Mouse (Mus musculus) heart, embryonic 14.5 days (tissue): ENCODE measurements around the gene Fgf16. TPM values are rescaled to one million over a fixed set of nuclear protein-coding genes. Genes with fewer than 3 reads are reported as not detected.

ENCODE experiments used
- ATAC-seq: fragments of 200-750 bp; cut with Nextera tagmentation; 2 replicates; pipeline ENCODE4 v1.8.0; 2017; ENCODE audit warnings: low read depth, moderate TSS enrichment; ENCODE audit not compliant: insufficient number of reproducible peaks, insufficient read depth, low FRiP score
- H3K27ac ChIP-seq, 2 experiments: fragments of 200-500 bp in 1 of 2; fragments of 300-500 bp in 1 of 2; sonication (generic) in 1 of 2; replicated peaks in 1 of 2; 2 replicates each; pipeline ENCODE4 v1.5.1; 2012 to 2014; ENCODE audit warnings: low read depth in 2 of 2, low read length in 2 of 2, control low read depth in 1 of 2, mild to moderate bottlenecking in 1 of 2, mixed read lengths in 1 of 2; ENCODE audit not compliant: control insufficient read depth in 1 of 2, insufficient read depth in 1 of 2
- H3K27me3 ChIP-seq: fragments of 300-500 bp; sonication (generic); 2 replicates; pipeline ENCODE4 v1.6.1; 2014; ENCODE audit warnings: mild to moderate bottlenecking, low read length, control low read depth; ENCODE audit not compliant: control insufficient read depth, insufficient read depth
- H3K36me3 ChIP-seq: fragments of 300-500 bp; sonication (generic); 2 replicates; pipeline ENCODE4 v1.6.1; 2014; ENCODE audit warnings: mild to moderate bottlenecking, control low read depth, low read length, mixed read lengths; ENCODE audit not compliant: control insufficient read depth, insufficient read depth
- H3K4me1 ChIP-seq, 2 experiments: fragments of 200-500 bp in 1 of 2; fragments of 300-500 bp in 1 of 2; sonication (generic) in 1 of 2; 2 replicates each; pipeline ENCODE4 v1.6.1; 2012 to 2014; ENCODE audit warnings: low read length in 2 of 2, control low read depth in 1 of 2, mixed read lengths in 1 of 2; ENCODE audit not compliant: control insufficient read depth in 2 of 2, insufficient read depth in 2 of 2
- H3K4me2 ChIP-seq: fragments of 300-500 bp; sonication (generic); 2 replicates; pipeline ENCODE4 v1.6.1; 2014; ENCODE audit warnings: mild to moderate bottlenecking, low read length
- H3K4me3 ChIP-seq, 2 experiments: fragments of 200-500 bp in 1 of 2; fragments of 300-500 bp in 1 of 2; sonication (generic) in 1 of 2; 2 replicates each; pipeline ENCODE4 v1.5.1; 2012 to 2014; ENCODE audit warnings: low read length in 2 of 2, mild to moderate bottlenecking in 2 of 2, control low read depth in 1 of 2, low read depth in 1 of 2, moderate library complexity in 1 of 2; ENCODE audit not compliant: control insufficient read depth in 1 of 2, insufficient read depth in 1 of 2
- H3K9ac ChIP-seq: fragments of 300-500 bp; sonication (generic); 2 replicates; pipeline ENCODE4 v1.6.1; 2014; ENCODE audit warnings: mild to moderate bottlenecking, low read length
- H3K9me3 ChIP-seq: fragments of 300-500 bp; sonication (generic); 2 replicates; pipeline ENCODE4 v1.6.1; 2016; ENCODE audit warnings: low read length, control low read depth; ENCODE audit not compliant: control insufficient read depth
- WGBS: fragments of 180-500 bp; shearing (Covaris S2); extraction: QIAGEN DNeasy Blood & Tissue Kit; methylation state at CpG from one replicate; pipeline ENCODE4 v1.1.7; 2014; 5-methylcytosine and 5-hydroxymethylcytosine counted together
- polyA plus RNA-seq: library from polyadenylated mRNA; unstranded; fragments of >200 nt; fragmentation: Nextera tagmentation; extraction: Ambion mirVana; gene quantifications from 2 replicates; pipeline ENCODE4 v1.2.1, GENCODE M21; 2014

The Fgf16 gene
- polyA plus RNA-seq, 1 experiment from 2014 or later, result 0.12 TPM

DNA sequence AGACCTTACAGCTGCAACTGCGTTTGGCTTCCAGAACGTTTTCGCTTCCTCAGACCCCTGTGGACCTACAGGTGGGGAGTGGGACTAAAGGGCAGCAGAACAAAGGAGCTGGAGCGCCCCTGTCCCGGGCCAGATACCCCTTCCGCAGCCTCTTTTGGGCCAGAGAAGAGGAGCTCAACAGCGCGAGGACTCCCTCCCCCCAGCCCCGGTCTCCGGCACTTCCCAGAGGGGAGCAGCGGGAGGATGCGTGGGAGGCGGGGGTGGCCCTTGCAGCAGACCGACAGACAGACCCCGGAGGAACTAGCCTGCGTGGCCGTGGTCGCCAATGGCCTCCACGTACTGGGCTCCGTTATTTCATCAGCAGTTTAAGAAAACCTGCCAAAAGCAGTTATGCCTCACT, 467 bp upstream of the Fgf16 start:
- H3K27me3 ChIP-seq, result peaks cover 22% of the 10 kb centered on the region
- no peaks in the 10 kb centered on the region for H3K36me3 ChIP-seq
- peaks cover 0 to 5% of the 10 kb centered on the region in 2 experiments; a peak in 2 of 4 replicates for H3K4me1 ChIP-seq
- H3K9ac ChIP-seq, result peak overlapping the region; percentile 50; the same call in 1 of the 2 replicates
- H3K4me3 ChIP-seq, result peak overlapping the region; percentile 45 to 54
- ATAC-seq, result no peak
- H3K4me2 ChIP-seq, result peak overlapping the region; percentile 72
- 13% methylated on average over 20 of the region's 20 CpGs for WGBS
- H3K9me3 ChIP-seq, result no peaks in the 10 kb centered on the region
- no peak overlapping the region for H3K27ac ChIP-seq

DNA sequence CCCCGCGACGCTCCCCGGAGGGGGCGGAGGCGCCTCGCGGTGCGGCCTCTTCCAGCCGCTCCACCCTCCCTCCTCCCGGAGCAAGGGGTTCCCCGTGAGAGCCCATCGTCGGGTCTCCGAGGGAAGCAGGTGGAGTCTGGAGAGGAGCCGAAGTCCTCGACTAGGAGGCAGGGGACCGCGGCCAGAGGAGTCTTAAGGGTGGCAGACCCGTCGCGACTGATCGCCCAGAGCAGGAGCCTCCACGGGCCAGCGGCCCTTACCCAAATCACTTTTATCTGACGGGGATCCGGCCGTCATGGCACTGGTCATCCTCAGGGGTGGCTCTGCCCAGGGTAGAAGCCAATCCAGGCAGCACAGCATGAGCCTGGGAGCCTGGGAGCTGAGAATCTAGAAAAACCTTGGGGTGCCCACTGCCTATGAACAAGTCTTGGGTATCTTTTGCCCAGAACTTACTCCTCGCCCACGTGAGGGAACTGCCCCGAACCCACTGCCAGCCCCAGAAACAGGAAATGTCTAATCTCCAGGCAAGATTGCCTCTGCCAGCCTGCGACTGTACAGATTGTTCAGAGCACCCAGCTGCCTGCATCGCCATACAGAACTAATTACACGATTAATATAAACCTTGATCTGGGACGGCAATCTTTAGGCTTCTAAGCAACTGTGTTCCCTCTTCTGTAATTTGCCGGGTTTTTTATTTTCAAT, 1.1 kb downstream of the Fgf16 start:
- peaks cover 22% of the 10 kb centered on the region for H3K27me3 ChIP-seq
- peak overlapping the region; percentile 55; the same call in 1 of the 2 replicates for H3K9ac ChIP-seq
- ATAC-seq, result no peak
- peak overlapping the region; percentile 72 for H3K4me2 ChIP-seq
- no peaks in the 10 kb centered on the region for H3K9me3 ChIP-seq
- peak overlapping the region; percentile 45 to 54 for H3K4me3 ChIP-seq
- no peaks in the 10 kb centered on the region for H3K36me3 ChIP-seq
- WGBS, result 23% methylated on average over 31 of the region's 36 CpGs
- H3K4me1 ChIP-seq, result peaks cover 0 to 5% of the 10 kb centered on the region in 2 experiments; a peak in 2 of 4 replicates
- H3K27ac ChIP-seq, result no peak overlapping the region

- Histone ChIP-seq H3K27ac (no peak overlapping the region), H3K36me3 (no peaks in the 10 kb centered on the region), H3K4me1 (peaks cover 0 to 5% of the 10 kb centered on the region in 2 experiments; a peak in 2 of 4 replicates), H3K9ac (no peak overlapping the region), H3K9me3 (no peaks in the 10 kb centered on the region), H3K4me3 (no peak overlapping the region), H3K4me2 (no peak overlapping the region), H3K27me3 (peaks cover 22% of the 10 kb centered on the region)
- no peak for ATAC-seq
- 54% methylated on average over 6 of the region's 6 CpGs for WGBS
Measured at GRCm38 (mm10) chrX:105766013-105766412, 1.9 kb downstream of the Fgf16 start.

DNA sequence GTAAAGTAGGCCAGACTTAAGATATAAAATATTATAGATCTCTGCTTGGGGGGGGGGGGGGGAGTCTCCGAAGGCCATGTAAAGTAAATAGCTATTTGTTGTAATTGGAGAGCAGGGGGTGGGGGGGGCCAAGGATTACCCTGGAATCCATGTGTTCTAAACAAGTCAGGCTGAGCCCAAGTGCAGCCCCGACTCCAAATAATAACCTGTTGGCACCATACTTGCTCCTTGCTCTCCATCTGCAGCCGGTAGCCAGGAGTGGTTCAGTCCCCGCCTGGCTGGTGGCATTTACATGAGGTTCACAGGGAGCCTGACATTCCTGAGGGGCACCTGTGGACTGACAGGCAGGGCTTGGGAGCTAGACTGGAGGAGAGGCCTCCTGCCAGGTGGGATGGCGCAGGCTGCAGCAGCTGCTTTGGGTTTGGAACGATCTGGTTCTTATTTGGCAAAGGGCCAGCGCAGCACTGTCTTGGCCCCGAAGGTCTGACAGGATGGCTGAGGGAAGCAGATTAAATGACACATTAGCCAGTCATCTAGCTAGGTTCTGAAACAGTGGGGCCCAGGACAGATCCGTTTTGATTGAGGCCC, 3.2 kb downstream of the Fgf16 start:
- Histone ChIP-seq H3K4me2 (no peak overlapping the region), H3K4me1 (peaks cover 0 to 5% of the 10 kb centered on the region in 2 experiments; a peak in 2 of 4 replicates), H3K9ac (no peak overlapping the region), H3K27me3 (peaks cover 21% of the 10 kb centered on the region), H3K27ac (no peak overlapping the region), H3K9me3 (no peaks in the 10 kb centered on the region), H3K36me3 (no peaks in the 10 kb centered on the region), H3K4me3 (no peak overlapping the region)
- ATAC-seq, result no peak
- 38% methylated on average over 9 of the region's 9 CpGs for WGBS

DNA sequence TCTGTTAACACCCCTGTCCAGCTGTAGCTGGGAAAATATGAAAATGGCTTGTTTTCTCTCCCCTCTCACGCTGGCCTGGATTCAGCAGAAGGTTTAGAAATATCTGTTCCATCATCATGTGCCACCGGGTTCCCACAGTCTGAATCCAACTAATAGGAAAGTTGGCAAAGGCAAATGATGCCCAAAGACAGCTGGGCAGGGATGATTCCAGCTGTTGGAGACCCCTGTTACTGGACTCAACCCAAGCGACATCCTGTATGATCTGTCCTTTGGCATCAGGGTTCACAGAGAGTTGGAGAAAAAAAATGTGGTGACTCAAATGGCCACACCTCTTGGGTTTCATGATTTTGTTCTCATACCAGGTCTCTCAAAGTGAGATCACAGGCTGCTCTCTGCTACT, 3.9 kb downstream of the Fgf16 start:
- peaks cover 0 to 5% of the 10 kb centered on the region in 2 experiments; a peak in 2 of 4 replicates for H3K4me1 ChIP-seq
- 69% methylated on average over 3 of the region's 3 CpGs for WGBS
- ATAC-seq, result no peak
- no peaks in the 10 kb centered on the region for H3K36me3 ChIP-seq
- H3K9ac ChIP-seq, result no peak overlapping the region
- H3K9me3 ChIP-seq, result no peaks in the 10 kb centered on the region
- no peak overlapping the region for H3K4me3 ChIP-seq
- H3K4me2 ChIP-seq, result no peak overlapping the region
- H3K27me3 ChIP-seq, result peaks cover 15% of the 10 kb centered on the region
- H3K27ac ChIP-seq, result no peak overlapping the region

DNA sequence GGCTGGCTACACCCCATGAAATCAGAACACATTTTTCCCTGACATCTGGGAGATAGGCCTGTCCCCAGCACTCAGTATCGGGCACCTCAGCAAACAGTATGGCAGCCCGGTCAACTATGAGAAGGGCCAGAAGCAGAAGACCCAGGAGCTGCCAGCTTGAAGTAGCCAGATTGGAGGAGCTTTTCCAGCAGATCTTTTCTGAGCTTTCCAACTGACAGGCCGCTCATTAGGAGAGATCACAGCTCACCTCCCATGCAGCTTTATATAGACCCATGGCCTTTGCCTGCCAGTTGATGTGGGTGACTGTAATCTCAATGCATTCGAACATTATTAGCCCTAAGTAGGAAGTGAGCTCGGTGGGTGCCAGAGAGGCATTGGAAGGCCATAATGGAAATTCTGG, 9.2 kb downstream of the Fgf16 start:
- 56% methylated on average over 5 of the region's 5 CpGs for WGBS
- H3K27ac ChIP-seq, result peak overlapping the region; percentile 22 to 28; a peak in 2 of 4 replicates

DNA sequence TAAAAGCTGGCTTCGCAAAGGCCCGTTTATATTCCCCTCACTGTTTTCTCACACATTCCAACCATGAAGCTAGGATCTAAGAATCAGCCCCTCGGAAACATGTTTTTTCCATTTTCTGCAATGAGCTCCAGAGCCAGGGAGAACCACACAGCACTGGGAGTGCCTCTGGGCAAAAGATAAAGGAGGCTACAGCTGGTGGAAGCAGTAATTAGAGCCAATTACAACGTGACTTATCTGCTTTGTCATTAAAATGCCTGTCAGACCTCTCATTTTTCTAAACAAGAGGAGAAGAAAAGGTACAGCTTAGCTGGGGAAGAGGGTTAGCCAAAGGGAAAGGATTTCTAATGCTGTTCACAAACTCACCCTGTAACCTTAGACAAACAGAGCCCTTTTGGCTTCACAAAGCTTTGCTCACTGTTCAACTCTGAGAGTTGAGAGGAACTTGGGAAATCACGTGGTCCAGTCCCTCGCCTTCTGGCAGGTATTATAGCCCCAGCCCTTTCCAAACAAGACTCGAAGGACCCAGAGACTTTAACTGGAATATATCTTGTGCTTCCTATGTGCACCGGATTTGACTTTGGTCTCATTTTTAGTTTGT, 30.8 kb downstream of the Fgf16 start:
- no peak for ATAC-seq
- H3K4me3 ChIP-seq, result no peak overlapping the region
- 58% methylated on average over 8 of the region's 8 CpGs for WGBS

More for the DNA sequence above, 9.2 kb downstream of the Fgf16 start:
- no peaks in the 10 kb centered on the region for H3K27me3 ChIP-seq
- H3K4me2 ChIP-seq, result no peak overlapping the region
- H3K36me3 ChIP-seq, result no peaks in the 10 kb centered on the region
- H3K4me1 ChIP-seq, result peaks cover 6% of the 10 kb centered on the region in 2 experiments; a peak in 2 of 4 replicates
- ATAC-seq, result no peak
- no peak overlapping the region for H3K4me3 ChIP-seq
- H3K9ac ChIP-seq, result no peak overlapping the region
- no peaks in the 10 kb centered on the region for H3K9me3 ChIP-seq

More for the DNA sequence above, 30.8 kb downstream of the Fgf16 start:
- Histone ChIP-seq H3K4me2 (no peak overlapping the region), H3K36me3 (0 out of 2 replicates have a peak, but pooled peaks cover under 1% of the 10 kb centered on the region), H3K9me3 (no peaks in the 10 kb centered on the region), H3K4me1 (no peaks in the 10 kb centered on the region), H3K9ac (no peak overlapping the region), H3K27me3 (no peaks in the 10 kb centered on the region), H3K27ac (no peak overlapping the region)
